Mouse (Mus musculus) hindbrain, postnatal 0 days (tissue): ENCODE data around the gene Cct8. TPM values are rescaled to one million over a fixed set of nuclear protein-coding genes. Genes with fewer than 3 reads are reported as not detected.
"Not testable (repeated sequence)": the region's sequence is repeated elsewhere in the genome, so short reads cannot be mapped to it uniquely, and the experiment has no call there.

Source experiments
- ATAC-seq: fragments of 200-750 bp; cut with Nextera tagmentation; 2 replicates; pipeline ENCODE4 v1.8.0; 2017; ENCODE audit warnings: mild to moderate bottlenecking, moderate TSS enrichment, moderate library complexity
- DNase-seq: peaks from one replicate; pipeline ENCODE4 v3.0.0-alpha.2; 2015; ENCODE audit warnings: low spot score
- H3K27ac ChIP-seq: fragments of 300-500 bp; sonication (generic); 2 replicates; pipeline ENCODE4 v1.5.1; 2014; ENCODE audit warnings: mild to moderate bottlenecking
- H3K27me3 ChIP-seq: fragments of 300-500 bp; sonication (generic); 2 replicates; pipeline ENCODE4 v1.6.1; 2014; ENCODE audit warnings: low read length, mixed read lengths; ENCODE audit not compliant: insufficient read depth
- H3K36me3 ChIP-seq: fragments of 300-500 bp; sonication (generic); 2 replicates; pipeline ENCODE4 v1.6.1; 2014; ENCODE audit warnings: low read length, mixed read lengths; ENCODE audit not compliant: insufficient read depth
- H3K4me1 ChIP-seq: fragments of 300-500 bp; sonication (generic); 2 replicates; pipeline ENCODE4 v1.6.1; 2014; ENCODE audit warnings: antibody characterized with exemption, low read length, mixed read lengths; ENCODE audit not compliant: insufficient read depth
- H3K4me2 ChIP-seq: fragments of 300-500 bp; sonication (generic); 2 replicates; pipeline ENCODE4 v1.6.1; 2014; ENCODE audit warnings: low read depth, mild to moderate bottlenecking, low read length, moderate library complexity, mixed read lengths
- H3K4me3 ChIP-seq: fragments of 300-500 bp; sonication (generic); 2 replicates; pipeline ENCODE4 v1.5.1; 2014; ENCODE audit warnings: low read length
- H3K9ac ChIP-seq: fragments of 300-500 bp; sonication (generic); replicated peaks from 2 replicates; pipeline ENCODE4 v1.6.1; 2014; ENCODE audit warnings: mild to moderate bottlenecking, low read length, moderate library complexity, mixed read lengths
- H3K9me3 ChIP-seq: fragments of 300-500 bp; sonication (generic); 2 replicates; pipeline ENCODE4 v1.6.1; 2016; ENCODE audit warnings: low read length, mixed read lengths
- CTCF ChIP-seq: IDR thresholded peaks from 2 replicates; pipeline ENCODE4 v1.5.1; 2016; ENCODE audit warnings: antibody characterized with exemption, control low read depth, low read depth
- WGBS: fragments of 180-500 bp; shearing (Covaris S2); extraction: QIAGEN DNeasy Blood & Tissue Kit; methylation state at CpG from one replicate; pipeline ENCODE4 v1.1.7; 2014; 5-methylcytosine and 5-hydroxymethylcytosine counted together
- polyA plus RNA-seq: library from polyadenylated mRNA; unstranded; fragments of >200 nt; fragmentation: Nextera tagmentation; extraction: Ambion mirVana; gene quantifications from 2 replicates; pipeline ENCODE4 v1.2.1, GENCODE M21; 2015
- total RNA-seq: library from RNA; depleted of rRNA; stranded (reverse); fragments of >200 nt; gene quantifications from 2 replicates; pipeline ENCODE4 v1.2.3, GENCODE M21; 2014

The Cct8 gene
- total and polyA plus RNA-seq, 2 experiments from 2014 or later = 91.4 to 343 TPM

GRCm38 (mm10) chr16:87501304-87502078 is 5.8 kb upstream of the Cct8 start:
- 0 out of 2 replicates have a peak, but pooled peaks have one; percentile 43 for ATAC-seq
- Histone ChIP-seq H3K9ac (no peak overlapping the region), H3K36me3 (no peaks in the 10 kb centered on the region), H3K9me3 (no peaks in the 10 kb centered on the region), H3K4me1 (no peaks in the 10 kb centered on the region), H3K27ac (no peak overlapping the region), H3K4me3 (no peak overlapping the region), H3K27me3 (no peaks in the 10 kb centered on the region), H3K4me2 (no peak overlapping the region)
- DNase-seq = no peak
- WGBS = 61% methylated on average over 13 of the region's 13 CpGs
- no peak for TF ChIP-seq CTCF

- no peak for TF ChIP-seq CTCF
- no peak overlapping the region for H3K9ac ChIP-seq
- 57% methylated on average over 6 of the region's 6 CpGs for WGBS
These were observed 3.9 kb upstream of the Cct8 start for GRCm38 (mm10) chr16:87499556-87499955.

GRCm38 (mm10) chr16:87497171-87497570 is 1.5 kb upstream of the Cct8 start:
- DNase-seq (no peak), ATAC-seq (no peak)
- 86% methylated on average over 6 of the region's 6 CpGs for WGBS
- Histone ChIP-seq H3K9me3 (no peaks in the 10 kb centered on the region), H3K4me3 (no peak overlapping the region), H3K9ac (no peak overlapping the region), H3K27ac (no peak overlapping the region), H3K36me3 (peaks cover 7% of the 10 kb centered on the region; the same call in 1 of the 2 replicates), H3K27me3 (no peaks in the 10 kb centered on the region), H3K4me1 (peaks cover 11% of the 10 kb centered on the region), H3K4me2 (no peak overlapping the region)
- no peak for TF ChIP-seq CTCF

More at GRCm38 (mm10) chr16:87499556-87499955, 3.9 kb upstream of the Cct8 start:
- Histone ChIP-seq H3K4me3 (no peak overlapping the region), H3K36me3 (no peaks in the 10 kb centered on the region), H3K4me2 (no peak overlapping the region), H3K4me1 (peaks cover 2% of the 10 kb centered on the region), H3K27me3 (no peaks in the 10 kb centered on the region), H3K27ac (no peak overlapping the region), H3K9me3 (no peaks in the 10 kb centered on the region)
- ATAC-seq (no peak), DNase-seq (no peak)

- no peak for TF ChIP-seq CTCF
- 91% methylated on average over 2 of the region's 2 CpGs for WGBS
- peaks cover 11% of the 10 kb centered on the region for H3K36me3 ChIP-seq
- peak overlapping the region; percentile 98; the same call in 1 of the 2 replicates for H3K4me3 ChIP-seq
- H3K27me3 ChIP-seq = no peaks in the 10 kb centered on the region
- ATAC-seq = no peak
- H3K9ac ChIP-seq = no peak overlapping the region
- H3K4me2 ChIP-seq = peak overlapping the region; percentile 64
- H3K9me3 ChIP-seq = no peaks in the 10 kb centered on the region
- no peak for DNase-seq
- peaks cover 11% of the 10 kb centered on the region for H3K4me1 ChIP-seq
- no peak overlapping the region for H3K27ac ChIP-seq
These were observed 1.1 kb upstream of the Cct8 start for GRCm38 (mm10) chr16:87496728-87497127.

- ATAC-seq (no peak; the same call in none of the 2 replicates), DNase-seq (no peak)
- Histone ChIP-seq H3K36me3 (peaks cover 26% of the 10 kb centered on the region), H3K9me3 (no peaks in the 10 kb centered on the region), H3K4me3 (peak overlapping the region; percentile 98), H3K27ac (peak overlapping the region; percentile 93), H3K27me3 (no peaks in the 10 kb centered on the region), H3K9ac (peak overlapping the region; percentile 98), H3K4me2 (peak overlapping the region; percentile 64), H3K4me1 (peaks cover 11% of the 10 kb centered on the region)
- under 1% methylated on average over 39 of the region's 39 CpGs for WGBS
- TF ChIP-seq CTCF = no peak
These were observed 568 bp downstream of the Cct8 start for GRCm38 (mm10) chr16:87494955-87495655.

- WGBS = 97% methylated on average over 12 of the region's 12 CpGs
- H3K27me3 ChIP-seq = not testable (repeated sequence)
- peaks cover 46% of the 10 kb centered on the region for H3K36me3 ChIP-seq
These were observed 3.4 kb downstream of the Cct8 start for GRCm38 (mm10) chr16:87492191-87492792.

More at GRCm38 (mm10) chr16:87492191-87492792, 3.4 kb downstream of the Cct8 start:
- H3K9ac ChIP-seq, DNase-seq, H3K9me3 ChIP-seq, H3K27ac ChIP-seq, ATAC-seq, H3K4me2 ChIP-seq, H3K4me3 ChIP-seq: not testable (repeated sequence)
- peaks cover 11% of the 10 kb centered on the region for H3K4me1 ChIP-seq
